In the genomic region with DNA sequence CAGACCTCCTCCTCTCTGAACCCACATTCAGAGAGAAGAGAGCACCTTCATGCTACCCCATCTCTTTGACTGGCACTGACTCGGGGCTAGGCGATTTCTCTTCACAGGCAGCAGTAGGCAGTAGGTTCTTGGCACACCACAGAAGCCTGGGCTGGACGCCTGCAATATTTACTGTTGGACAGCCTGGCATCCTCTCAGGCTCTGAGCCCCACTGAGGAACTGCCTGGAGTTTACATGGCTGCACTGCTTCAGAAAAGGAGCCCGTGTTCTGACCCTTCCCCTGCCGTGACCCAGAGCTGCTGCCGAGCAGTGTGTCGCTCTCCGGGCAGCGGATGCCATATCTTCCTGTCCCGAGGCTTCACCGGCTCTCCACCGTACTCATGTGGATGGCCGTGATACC, we compare ENCODE assay signal across 11 mouse cellular contexts.
DNase-seq lines count a peak whose midpoint lies in the region.
"Had no signal": no experiment of that assay in that cellular context is flagged by ENCODE, and none has a peak within 500 bp of the region (broad histone marks: within the 10 kb centered on the region; RNA-seq: fewer than 3 reads in every experiment).

No protein-coding gene starts in this region.

- peak; percentile 25 for DNase-seq in cerebellum, adult 9-10 months
- no peak for DNase-seq in cerebellum, adult 11 months
- DNase-seq in brain, adult 2 months (ENCODE audit: low read depth, low spot score): peak; percentile 54
- DNase-seq in cerebellum, postnatal 10 days: peak; percentile 72 to 78
- DNase-seq in lung, postnatal 25 days (ENCODE audit: low spot score): no peak
- DNase-seq in right cerebral cortex, postnatal 4 days: no peak
- DNase-seq: adrenal gland, postnatal 10 days; gastrocnemius, postnatal 10 days; heart, adult 18-20 months; heart, postnatal 10 days; kidney, adult 11 months had no signal

Comparison
In these comparisons a context has a peak if more than half of its experiments do, and no peak if none do; other contexts are left out.
1. DNase-seq: peak in cerebellum, adult 9-10 months (single experiment), brain, adult 2 months (single experiment) and cerebellum, postnatal 10 days (2 of 2); none in cerebellum, adult 11 months (single experiment), lung, postnatal 25 days (single experiment) and right cerebral cortex, postnatal 4 days (single experiment).